Mouse (Mus musculus): Measurements from ENCODE around the gene Stat3.

- TF ChIP-seq CTCF (IDR thresholded peaks at IDR 0.05; ENCODE audit: low read depth, low read length), result no peak
- no peak for TF ChIP-seq TAL1 (conservative IDR thresholded peaks at IDR 0.05; ENCODE audit: low read depth, low read length)
Measured at GRCm38 (mm10) chr11:100886188-100886740, 53.1 kb downstream of the Stat3 start.

All from G1E (cell line).